In the genomic region with DNA sequence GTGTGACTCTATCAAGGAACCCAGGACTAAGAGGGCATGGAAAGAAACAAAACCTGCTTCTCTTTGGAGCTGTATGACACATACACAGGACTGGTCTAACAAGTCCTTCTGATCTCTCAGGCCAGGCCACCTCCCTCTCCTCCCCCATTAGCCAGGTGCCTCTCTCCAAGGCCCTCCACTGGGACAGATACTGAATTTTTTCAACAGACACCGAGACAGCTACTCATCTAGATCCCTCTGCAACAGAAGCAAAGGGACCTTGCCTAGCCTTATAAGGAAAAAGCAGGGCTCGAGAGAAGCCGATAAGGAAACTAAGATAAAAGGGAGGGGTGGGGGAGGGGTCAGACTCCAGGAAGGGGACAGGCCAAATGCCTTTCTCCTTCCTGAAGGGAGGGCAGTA, we compare ENCODE assay signal across 8 mouse cellular contexts. TPM values are rescaled to one million over a fixed set of nuclear protein-coding genes. Genes with fewer than 3 reads are reported as not detected.
DNase-seq lines count a peak whose midpoint lies in the region; ATAC-seq and TF ChIP-seq lines count a peak whose summit lies in the region.

No protein-coding gene starts in this region.

- DNase-seq in hindbrain, embryonic 10.5 days (ENCODE audit: low spot score) = peak; percentile 6
- DNase-seq in hindbrain, embryonic 14.5 days (ENCODE audit: low spot score) = no peak
- DNase-seq in G1E (ENCODE audit: low spot score) (no peak), MN1 (ENCODE audit: low spot score) (no peak)
- peak; percentile 21 for DNase-seq in liver, postnatal 0 days
- no peak for DNase-seq in frontal cortex, adult 2 months (ENCODE audit: extremely low spot score in 1 of 2, low spot score in 1 of 2)
- DNase-seq in right cerebral cortex, postnatal 36 days (ENCODE audit: low spot score in 2 of 2) = no peak

- H3K27ac ChIP-seq in hindbrain, embryonic 10.5 days = peak overlapping the region; percentile 69
- H3K27ac ChIP-seq in hindbrain, embryonic 14.5 days = no peak overlapping the region
- peak overlapping the region; percentile 97 for H3K27ac ChIP-seq in heart, embryonic 15.5 days
- peak overlapping the region; percentile 86 for H3K27ac ChIP-seq in liver, postnatal 0 days (ENCODE audit: low read depth)

- peaks cover 3% of the 10 kb centered on the region; the same call in 1 of the 2 replicates for H3K36me3 ChIP-seq in hindbrain, embryonic 10.5 days
- H3K36me3 ChIP-seq in hindbrain, embryonic 14.5 days (replicated peaks; ENCODE audit: control insufficient read depth, insufficient read depth) = no peaks in the 10 kb centered on the region
- H3K36me3 ChIP-seq in G1E (replicated peaks) = peaks cover 44% of the 10 kb centered on the region
- H3K36me3 ChIP-seq in heart, embryonic 15.5 days = 0 out of 2 replicates have a peak, but pooled peaks cover 4% of the 10 kb centered on the region
- H3K36me3 ChIP-seq in liver, postnatal 0 days (replicated peaks; ENCODE audit: insufficient read depth, low read length) = 0 out of 2 replicates have a peak, but pooled peaks cover 2% of the 10 kb centered on the region

- no peak for ATAC-seq in hindbrain, embryonic 14.5 days (ENCODE audit: low FRiP score)
- ATAC-seq in G1E (ENCODE audit: extremely low read depth, insufficient number of reproducible peaks, low FRiP score, poor library complexity, severe bottlenecking) = peak; percentile 71
- peak; percentile 10; the same call in 1 of the 2 replicates for ATAC-seq in heart, embryonic 15.5 days (replicated peaks; ENCODE audit: insufficient number of reproducible peaks, insufficient read depth, low FRiP score, low read depth)
- no peak for ATAC-seq in liver, postnatal 0 days

- no peaks in the 10 kb centered on the region for H3K9me3 ChIP-seq in hindbrain, embryonic 10.5 days
- no peaks in the 10 kb centered on the region for H3K9me3 ChIP-seq in hindbrain, embryonic 14.5 days (ENCODE audit: control insufficient read depth, low read length)
- no peaks in the 10 kb centered on the region for H3K9me3 ChIP-seq in G1E (replicated peaks)
- H3K9me3 ChIP-seq in heart, embryonic 15.5 days (replicated peaks) = no peaks in the 10 kb centered on the region
- no peaks in the 10 kb centered on the region for H3K9me3 ChIP-seq in liver, postnatal 0 days (ENCODE audit: low read length)

- WGBS in hindbrain, embryonic 10.5 days = 4% methylated on average over 3 of the region's 3 CpGs
- WGBS in hindbrain, embryonic 14.5 days = 11% methylated on average over 3 of the region's 3 CpGs
- 1% methylated on average over 3 of the region's 3 CpGs for WGBS in heart, embryonic 15.5 days
- WGBS in liver, postnatal 0 days (ENCODE audit: insufficient replicate concordance) = 7% methylated on average over 3 of the region's 3 CpGs

- H3K4me1 ChIP-seq in hindbrain, embryonic 10.5 days (replicated peaks) = peaks cover 51% of the 10 kb centered on the region
- H3K4me1 ChIP-seq in hindbrain, embryonic 14.5 days (replicated peaks; ENCODE audit: control insufficient read depth, insufficient read depth, low read length) = peaks cover 43% of the 10 kb centered on the region
- peaks cover 60% of the 10 kb centered on the region for H3K4me1 ChIP-seq in G1E (ENCODE audit: insufficient read depth, low read depth, low read length)
- H3K4me1 ChIP-seq in heart, embryonic 15.5 days (replicated peaks) = peaks cover 74% of the 10 kb centered on the region
- peaks cover 45% of the 10 kb centered on the region for H3K4me1 ChIP-seq in liver, postnatal 0 days (ENCODE audit: insufficient read depth)

- no peaks in the 10 kb centered on the region for H3K27me3 ChIP-seq in hindbrain, embryonic 10.5 days (ENCODE audit: insufficient read depth, poor library complexity, severe bottlenecking)
- H3K27me3 ChIP-seq in hindbrain, embryonic 14.5 days (ENCODE audit: control insufficient read depth, insufficient read depth, low read length) = no peaks in the 10 kb centered on the region
- H3K27me3 ChIP-seq in G1E (ENCODE audit: insufficient read depth, low read length) = no peaks in the 10 kb centered on the region
- H3K27me3 ChIP-seq in heart, embryonic 15.5 days = no peaks in the 10 kb centered on the region
- H3K27me3 ChIP-seq in liver, postnatal 0 days (ENCODE audit: insufficient read depth, low read length) = no peaks in the 10 kb centered on the region

- H3K4me3 ChIP-seq in hindbrain, embryonic 10.5 days = no peak overlapping the region
- H3K4me3 ChIP-seq in hindbrain, embryonic 14.5 days (replicated peaks; ENCODE audit: low read length) = no peak overlapping the region
- H3K4me3 ChIP-seq in G1E (ENCODE audit: low read depth, low read length) = peak overlapping the region; percentile 42; the same call in 1 of the 2 replicates
- peak overlapping the region; percentile 18; the same call in 1 of the 2 replicates for H3K4me3 ChIP-seq in heart, embryonic 15.5 days
- no peak overlapping the region for H3K4me3 ChIP-seq in liver, postnatal 0 days (ENCODE audit: low read depth, low read length)

- TF ChIP-seq CTCF in G1E (IDR thresholded peaks at IDR 0.05; ENCODE audit: low read depth, low read length) = no peak
- no peak for TF ChIP-seq CTCF in liver, postnatal 0 days (IDR thresholded peaks at IDR 0.05; ENCODE audit: low read depth)

- no peak overlapping the region for H3K4me2 ChIP-seq in hindbrain, embryonic 14.5 days (replicated peaks)
- H3K4me2 ChIP-seq in heart, embryonic 15.5 days = peak overlapping the region; percentile 53
- peak overlapping the region; percentile 45 for H3K4me2 ChIP-seq in liver, postnatal 0 days (ENCODE audit: low read depth, low read length)

- H3K9ac ChIP-seq in hindbrain, embryonic 14.5 days = no peak overlapping the region
- peak overlapping the region; percentile 9; the same call in 1 of the 2 replicates for H3K9ac ChIP-seq in heart, embryonic 15.5 days
- H3K9ac ChIP-seq in liver, postnatal 0 days (replicated peaks) = peak overlapping the region; percentile 12; the same call in 1 of the 2 replicates

- no peak for TF ChIP-seq EP300 in liver, postnatal 0 days (IDR thresholded peaks at IDR 0.05; ENCODE audit: low read depth)

RNA-seq across cellular contexts. Expression of a gene that starts 17.6 kb away (rescaled TPM):
- 33.2 and 39.7 TPM in 2 replicates for polyA plus RNA-seq in hindbrain, embryonic 10.5 days (2016; fragmentation: Nextera tagmentation; extraction: Ambion mirVana)
- 30.7 and 34.8 TPM in 2 replicates for polyA plus RNA-seq in hindbrain, embryonic 14.5 days (2014; fragmentation: Nextera tagmentation; extraction: Ambion mirVana)
- total RNA-seq in G1E (2014; fragmentation: Nextera tagmentation) (67.8 and 83.0 TPM in 2 replicates), G1E (2017) (25.3 and 29.8 TPM in 2 replicates)
- 9.6 and 13.8 TPM in 2 replicates for polyA plus RNA-seq in G1E (2012)
- 57.6 and 62.9 TPM in 2 replicates for polyA plus RNA-seq in heart, embryonic 15.5 days (2015; fragmentation: Nextera tagmentation; extraction: Ambion mirVana)
- polyA plus RNA-seq in liver, postnatal 0 days (2015; fragmentation: Nextera tagmentation; extraction: Ambion mirVana) = 9.0 and 9.5 TPM in 2 replicates
- 42.1 and 45.8 TPM in 2 replicates for polyA plus RNA-seq in frontal cortex, adult 2 months (2012; rRNA removed)

RNA-seq across cellular contexts. Expression of a gene that starts 25.9 kb away (rescaled TPM):
- 0.25 and 0.31 TPM in 2 replicates for polyA plus RNA-seq in hindbrain, embryonic 10.5 days (2016; fragmentation: Nextera tagmentation; extraction: Ambion mirVana)
- 0.16 and 0.40 TPM in 2 replicates for polyA plus RNA-seq in hindbrain, embryonic 14.5 days (2014; fragmentation: Nextera tagmentation; extraction: Ambion mirVana)
- total RNA-seq in G1E (2014; fragmentation: Nextera tagmentation) (not detected in 2 replicates), G1E (2017) (0.12 and 0.16 TPM in 2 replicates)
- polyA plus RNA-seq in G1E (2012) = not detected in 2 replicates
- polyA plus RNA-seq in heart, embryonic 15.5 days (2015; fragmentation: Nextera tagmentation; extraction: Ambion mirVana) = 0.10 TPM in 2 replicates
- polyA plus RNA-seq in liver, postnatal 0 days (2015; fragmentation: Nextera tagmentation; extraction: Ambion mirVana) = not detected in 2 replicates
- polyA plus RNA-seq in frontal cortex, adult 2 months (2012; rRNA removed) = not detected in 2 replicates

RNA-seq across cellular contexts. Expression of a gene that starts 37.6 kb away (rescaled TPM):
- 515 and 539 TPM in 2 replicates for polyA plus RNA-seq in hindbrain, embryonic 10.5 days (2016; fragmentation: Nextera tagmentation; extraction: Ambion mirVana)
- 196 and 205 TPM in 2 replicates for polyA plus RNA-seq in hindbrain, embryonic 14.5 days (2014; fragmentation: Nextera tagmentation; extraction: Ambion mirVana)
- 49.4 and 51.5 TPM in 2 replicates for total RNA-seq in G1E (2014; fragmentation: Nextera tagmentation)
- 160 and 178 TPM in 2 replicates for total RNA-seq in G1E (2017)
- 381 and 384 TPM in 2 replicates for polyA plus RNA-seq in G1E (2012)
- polyA plus RNA-seq in heart, embryonic 15.5 days (2015; fragmentation: Nextera tagmentation; extraction: Ambion mirVana) = 203 and 214 TPM in 2 replicates
- 53.6 and 57.6 TPM in 2 replicates for polyA plus RNA-seq in liver, postnatal 0 days (2015; fragmentation: Nextera tagmentation; extraction: Ambion mirVana)
- 54.9 and 56.1 TPM in 2 replicates for polyA plus RNA-seq in frontal cortex, adult 2 months (2012; rRNA removed)

RNA-seq across cellular contexts. Expression of a gene that starts 44.8 kb away (rescaled TPM):
- polyA plus RNA-seq in hindbrain, embryonic 10.5 days (2016; fragmentation: Nextera tagmentation; extraction: Ambion mirVana) = not detected in 2 replicates
- not detected in 2 replicates for polyA plus RNA-seq in hindbrain, embryonic 14.5 days (2014; fragmentation: Nextera tagmentation; extraction: Ambion mirVana)
- not detected in 2 replicates for total RNA-seq in G1E (2014; fragmentation: Nextera tagmentation)
- total RNA-seq in G1E (2017) = not detected in 2 replicates
- polyA plus RNA-seq in G1E (2012) = not detected in 2 replicates
- polyA plus RNA-seq in heart, embryonic 15.5 days (2015; fragmentation: Nextera tagmentation; extraction: Ambion mirVana) = not detected in 2 replicates
- not detected in 2 replicates for polyA plus RNA-seq in liver, postnatal 0 days (2015; fragmentation: Nextera tagmentation; extraction: Ambion mirVana)
- not detected in 2 replicates for polyA plus RNA-seq in frontal cortex, adult 2 months (2012; rRNA removed)

RNA-seq across cellular contexts. Expression of a gene that starts 45.2 kb away (rescaled TPM):
- polyA plus RNA-seq in hindbrain, embryonic 10.5 days (2016; fragmentation: Nextera tagmentation; extraction: Ambion mirVana) = 47.1 and 47.6 TPM in 2 replicates
- 59.3 and 61.3 TPM in 2 replicates for polyA plus RNA-seq in hindbrain, embryonic 14.5 days (2014; fragmentation: Nextera tagmentation; extraction: Ambion mirVana)
- total RNA-seq in G1E (2014; fragmentation: Nextera tagmentation) = 51.1 and 55.0 TPM in 2 replicates
- 26.8 and 33.1 TPM in 2 replicates for total RNA-seq in G1E (2017)
- 14.8 and 17.8 TPM in 2 replicates for polyA plus RNA-seq in G1E (2012)
- 22.1 and 22.2 TPM in 2 replicates for polyA plus RNA-seq in heart, embryonic 15.5 days (2015; fragmentation: Nextera tagmentation; extraction: Ambion mirVana)
- 12.7 and 13.2 TPM in 2 replicates for polyA plus RNA-seq in liver, postnatal 0 days (2015; fragmentation: Nextera tagmentation; extraction: Ambion mirVana)
- polyA plus RNA-seq in frontal cortex, adult 2 months (2012; rRNA removed) = 27.7 and 31.7 TPM in 2 replicates

Comparison
In these comparisons a context has a peak if more than half of its experiments do, and no peak if none do; other contexts are left out.
1. DNase-seq: peak in hindbrain, embryonic 10.5 days (single experiment) and liver, postnatal 0 days (single experiment); none in hindbrain, embryonic 14.5 days (single experiment), G1E (single experiment), frontal cortex, adult 2 months (0 of 2), right cerebral cortex, postnatal 36 days (0 of 2) and MN1 (single experiment).
2. H3K4me3 ChIP-seq: peak in G1E (single experiment) and heart, embryonic 15.5 days (single experiment); none in hindbrain, embryonic 10.5 days (single experiment), hindbrain, embryonic 14.5 days (single experiment) and liver, postnatal 0 days (single experiment).
3. ATAC-seq: peak in G1E (single experiment) and heart, embryonic 15.5 days (single experiment); none in hindbrain, embryonic 14.5 days (single experiment) and liver, postnatal 0 days (single experiment).